Mouse (Mus musculus) lung, postnatal 10 days (tissue): ENCODE results near the gene Gm21981.
"Not testable (repeated sequence)": the region's sequence is repeated elsewhere in the genome, so short reads cannot be mapped to it uniquely, and the experiment has no call there.

Experiments
- DNase-seq: peaks from one replicate; pipeline ENCODE4 v3.0.0; 2021

Gm21981 gene

GRCm38 (mm10) chr17:47663009-47663713 lies 31.1 kb downstream of the Gm21981 start:
- no peak for DNase-seq

GRCm38 (mm10) chr17:47658741-47659243 lies 35.5 kb downstream of the Gm21981 start:
- DNase-seq = no peak

- no peak for DNase-seq
These were observed 36.4 kb downstream of the Gm21981 start for GRCm38 (mm10) chr17:47657901-47658300.

- no peak for DNase-seq
These were observed 38.6 kb downstream of the Gm21981 start for GRCm38 (mm10) chr17:47655697-47656096.

- not testable (repeated sequence) for DNase-seq
These were observed 39.9 kb downstream of the Gm21981 start for GRCm38 (mm10) chr17:47654346-47654745.

GRCm38 (mm10) chr17:47651953-47652352 lies 42.3 kb downstream of the Gm21981 start:
- DNase-seq = no peak

GRCm38 (mm10) chr17:47648966-47649365 lies 45.3 kb downstream of the Gm21981 start:
- no peak for DNase-seq

GRCm38 (mm10) chr17:47646683-47647082 lies 47.6 kb downstream of the Gm21981 start:
- peak; percentile 85 for DNase-seq

- no peak for DNase-seq
These were observed 51.3 kb downstream of the Gm21981 start for GRCm38 (mm10) chr17:47642992-47643391.
